Mouse (Mus musculus) midbrain, embryonic 11.5 days (tissue): ENCODE measurements around the gene Bin2. TPM values are rescaled to one million over a fixed set of nuclear protein-coding genes. Genes with fewer than 3 reads are reported as not detected.

Experiments used
- ATAC-seq: fragments of 200-750 bp; cut with Nextera tagmentation; 2 replicates; pipeline ENCODE4 v1.8.0; 2017; ENCODE audit warnings: moderate TSS enrichment, moderate library complexity; ENCODE audit not compliant: low FRiP score
- DNase-seq: peaks from one replicate; pipeline ENCODE4 v3.0.0; 2015; ENCODE audit warnings: low spot score; ENCODE audit errors: missing footprints
- H3K27ac ChIP-seq: fragments of 300-500 bp; sonication (generic); 2 replicates; pipeline ENCODE4 v1.5.1; 2014; ENCODE audit warnings: low read depth, low read length
- H3K27me3 ChIP-seq: fragments of 300-500 bp; sonication (generic); 2 replicates; pipeline ENCODE4 v1.6.1; 2014; ENCODE audit warnings: mild to moderate bottlenecking, low read length, moderate library complexity, mixed read lengths; ENCODE audit not compliant: control insufficient read depth, insufficient read depth
- H3K36me3 ChIP-seq: fragments of 300-500 bp; sonication (generic); 2 replicates; pipeline ENCODE4 v1.6.1; 2014; ENCODE audit warnings: mild to moderate bottlenecking, low read length, moderate library complexity, mixed read lengths; ENCODE audit not compliant: control insufficient read depth, insufficient read depth
- H3K4me1 ChIP-seq: fragments of 300-500 bp; sonication (generic); 2 replicates; pipeline ENCODE4 v1.6.1; 2014; ENCODE audit warnings: low read length; ENCODE audit not compliant: control insufficient read depth, insufficient read depth
- H3K4me2 ChIP-seq: fragments of 300-500 bp; sonication (generic); 2 replicates; pipeline ENCODE4 v1.6.1; 2014; ENCODE audit warnings: mild to moderate bottlenecking, moderate library complexity
- H3K4me3 ChIP-seq: fragments of 300-500 bp; sonication (generic); 2 replicates; pipeline ENCODE4 v1.5.1; 2014; ENCODE audit warnings: low read depth, low read length
- H3K9ac ChIP-seq: fragments of 300-500 bp; sonication (generic); 2 replicates; pipeline ENCODE4 v1.6.1; 2014; ENCODE audit warnings: low read length
- H3K9me3 ChIP-seq: fragments of 300-500 bp; sonication (generic); 2 replicates; pipeline ENCODE4 v1.6.1; 2016; ENCODE audit warnings: low read length; ENCODE audit not compliant: control insufficient read depth
- WGBS: fragments of 180-500 bp; shearing (Covaris S2); extraction: QIAGEN DNeasy Blood & Tissue Kit; methylation state at CpG from one replicate; pipeline ENCODE4 v1.1.7; 2014; 5-methylcytosine and 5-hydroxymethylcytosine counted together
- polyA plus RNA-seq: library from polyadenylated mRNA; unstranded; fragments of >200 nt; fragmentation: Nextera tagmentation; extraction: Ambion mirVana; gene quantifications from 2 replicates; pipeline ENCODE4 v1.2.1, GENCODE M21; 2014

The Bin2 gene
- polyA plus RNA-seq, 1 experiment from 2014 or later, result 3.4 TPM

DNA sequence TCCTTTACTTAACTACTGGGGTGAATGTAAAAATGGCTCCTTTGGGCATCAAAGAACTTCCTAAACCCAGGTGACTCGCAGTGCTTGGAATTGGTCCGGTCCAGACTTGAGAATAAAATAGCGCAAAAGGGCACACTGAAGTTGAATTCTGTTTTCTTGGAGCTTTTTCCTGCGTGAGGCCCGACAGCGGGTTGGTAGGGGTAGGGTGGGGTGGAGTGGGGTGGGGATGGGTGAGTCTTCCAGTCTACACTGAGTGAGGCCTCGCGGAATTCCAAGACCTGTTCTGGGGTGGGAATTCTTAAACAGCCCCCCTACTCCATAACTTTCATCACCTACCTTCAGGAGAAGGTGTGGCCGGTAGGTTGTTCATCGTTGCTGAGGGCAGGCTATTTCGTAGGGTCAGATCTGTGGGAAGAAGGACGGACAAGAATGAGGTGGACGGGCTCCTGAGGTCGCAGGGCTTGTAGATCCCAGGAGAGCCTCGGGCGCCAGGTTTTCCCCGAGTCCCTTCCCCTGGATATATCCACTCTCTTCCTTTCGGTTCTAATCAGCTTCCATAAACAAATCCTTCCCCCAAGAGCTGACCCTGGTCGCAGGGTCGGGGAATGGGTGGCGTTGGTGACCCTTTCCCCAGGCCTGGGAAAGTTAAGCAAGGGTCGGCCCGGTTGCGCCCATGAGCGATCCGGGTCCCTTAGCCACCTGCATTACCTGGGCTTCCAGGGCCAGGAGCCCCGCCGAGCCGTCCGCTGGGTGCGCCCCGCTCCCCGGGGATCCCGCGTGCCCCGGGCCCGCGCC, 33.3 kb downstream of the Bin2 start:
- Histone ChIP-seq H3K36me3 (no peaks in the 10 kb centered on the region), H3K27me3 (peaks cover 48% of the 10 kb centered on the region), H3K9ac (peak overlapping the region; percentile 31; the same call in 1 of the 2 replicates), H3K4me2 (peak overlapping the region; percentile 65), H3K4me1 (peaks cover 8% of the 10 kb centered on the region), H3K9me3 (no peaks in the 10 kb centered on the region), H3K4me3 (peak overlapping the region; percentile 43), H3K27ac (no peak overlapping the region)
- ATAC-seq (no peak), DNase-seq (peak; percentile 92)
- WGBS, result 3% methylated on average over 38 of the region's 38 CpGs

DNA sequence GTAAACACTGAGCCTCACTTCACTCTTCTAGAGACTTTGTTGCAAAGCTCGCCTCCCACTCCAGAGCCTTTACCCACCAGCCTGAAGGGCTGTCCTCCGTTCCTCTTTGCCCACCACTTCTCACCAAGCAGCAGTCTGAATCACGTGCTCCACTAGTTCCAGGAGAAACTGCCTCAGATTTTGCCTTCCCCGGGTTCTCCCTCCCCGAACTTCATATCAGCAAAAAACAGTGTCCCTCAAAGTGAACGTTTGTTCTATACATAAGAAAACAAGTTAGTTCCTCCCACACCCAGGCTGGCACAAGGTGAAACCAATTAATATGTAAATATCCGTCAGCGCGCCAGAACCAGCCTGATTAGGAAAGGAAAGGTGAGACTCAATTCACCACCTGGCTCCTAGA, 34.1 kb downstream of the Bin2 start:
- peaks cover 8% of the 10 kb centered on the region for H3K4me1 ChIP-seq
- WGBS, result 8% methylated on average over 9 of the region's 9 CpGs
- H3K4me3 ChIP-seq, result no peak overlapping the region
- H3K27me3 ChIP-seq, result peaks cover 48% of the 10 kb centered on the region
- no peaks in the 10 kb centered on the region for H3K9me3 ChIP-seq
- DNase-seq, result no peak
- ATAC-seq, result no peak
- no peaks in the 10 kb centered on the region for H3K36me3 ChIP-seq
- no peak overlapping the region for H3K4me2 ChIP-seq
- H3K9ac ChIP-seq, result no peak overlapping the region
- H3K27ac ChIP-seq, result no peak overlapping the region

DNA sequence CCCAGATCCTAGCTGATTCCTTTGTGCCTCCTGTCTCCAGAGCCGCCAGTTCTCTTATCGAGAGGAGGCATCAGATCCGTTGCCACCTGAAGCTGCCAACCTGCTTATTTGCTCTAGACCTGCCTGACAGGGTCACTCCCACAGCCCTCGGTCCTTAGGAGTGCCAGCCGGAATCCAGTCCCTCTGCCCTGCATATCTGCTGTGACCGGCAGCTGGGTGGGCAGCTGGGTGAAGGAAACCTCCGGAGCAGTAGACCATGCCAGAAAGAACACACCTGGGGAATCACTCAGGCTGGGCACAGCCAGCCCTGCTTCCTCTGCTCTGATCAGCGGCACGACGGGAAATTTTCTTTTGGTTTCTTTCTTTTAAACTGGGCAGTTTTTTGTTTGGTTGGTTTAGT, 36.0 kb downstream of the Bin2 start:
- Histone ChIP-seq H3K4me1 (peaks cover 8% of the 10 kb centered on the region), H3K27ac (no peak overlapping the region), H3K27me3 (peaks cover 42% of the 10 kb centered on the region), H3K4me2 (no peak overlapping the region), H3K36me3 (no peaks in the 10 kb centered on the region), H3K4me3 (no peak overlapping the region), H3K9me3 (no peaks in the 10 kb centered on the region), H3K9ac (no peak overlapping the region)
- DNase-seq, result no peak
- 85% methylated on average over 10 of the region's 10 CpGs for WGBS
- no peak for ATAC-seq

DNA sequence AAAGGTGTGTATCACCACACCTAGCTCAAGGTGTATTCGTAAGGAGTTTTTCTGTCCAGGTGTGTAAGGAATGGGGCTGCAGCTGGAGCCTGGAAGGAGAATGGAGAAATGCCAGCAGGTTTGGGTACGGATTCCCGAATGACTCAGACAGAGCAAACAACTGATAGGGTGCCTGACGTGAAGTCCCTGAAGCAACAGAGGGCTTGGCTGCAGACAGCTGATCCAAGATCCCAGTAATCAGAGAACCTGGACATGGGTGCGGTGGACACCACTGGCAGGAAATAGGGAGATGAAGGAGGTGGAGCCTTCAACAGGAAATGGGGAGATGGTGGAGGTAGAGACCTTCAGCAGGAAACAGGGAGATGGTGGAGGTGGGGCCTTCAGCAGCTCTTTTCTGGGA, 37.0 kb downstream of the Bin2 start:
- no peaks in the 10 kb centered on the region for H3K9me3 ChIP-seq
- no peaks in the 10 kb centered on the region for H3K36me3 ChIP-seq
- ATAC-seq, result no peak
- H3K27me3 ChIP-seq, result peaks cover 32% of the 10 kb centered on the region
- no peak overlapping the region for H3K9ac ChIP-seq
- no peak overlapping the region for H3K4me3 ChIP-seq
- WGBS, result 94% methylated on average over 5 of the region's 5 CpGs
- H3K4me2 ChIP-seq, result no peak overlapping the region
- no peak overlapping the region for H3K27ac ChIP-seq
- H3K4me1 ChIP-seq, result peaks cover 8% of the 10 kb centered on the region
- no peak for DNase-seq

DNA sequence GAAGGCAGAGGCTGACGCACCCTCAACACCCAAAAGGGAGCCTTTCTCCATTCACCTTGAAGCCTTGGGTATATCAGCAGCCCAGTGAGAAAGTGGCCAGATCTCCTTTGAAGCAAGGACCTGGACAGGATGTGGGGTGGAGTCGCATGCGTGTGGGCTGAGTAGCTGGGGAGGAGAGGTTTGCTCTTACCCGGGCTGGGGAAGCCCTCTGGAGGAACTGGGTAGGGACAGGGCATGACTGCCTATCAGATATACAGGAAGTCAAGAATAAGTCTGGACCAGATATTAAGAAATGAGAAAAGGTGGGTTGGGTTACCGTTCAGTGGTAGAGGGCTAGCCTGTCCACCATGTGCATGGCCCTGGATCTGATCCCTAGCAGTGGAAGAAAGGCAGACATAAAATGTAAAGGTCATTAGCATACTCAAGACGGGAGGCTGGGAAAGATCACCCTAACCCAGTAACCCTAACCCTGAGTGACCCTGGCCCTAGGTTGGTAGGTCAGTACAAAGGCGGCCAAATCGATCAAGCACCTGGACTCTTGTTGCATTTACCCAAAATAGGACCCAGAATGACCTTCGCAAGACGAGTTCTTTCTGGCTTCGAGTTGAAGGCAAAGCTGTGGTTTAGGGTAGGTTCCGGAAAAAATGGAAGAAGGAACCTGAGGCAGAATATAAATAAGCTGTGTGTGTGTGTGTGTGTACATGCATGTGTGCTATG, 37.7 kb downstream of the Bin2 start:
- no peak for ATAC-seq
- peaks cover 25% of the 10 kb centered on the region for H3K27me3 ChIP-seq
- H3K9me3 ChIP-seq, result no peaks in the 10 kb centered on the region
- 89% methylated on average over 12 of the region's 12 CpGs for WGBS
- no peaks in the 10 kb centered on the region for H3K36me3 ChIP-seq
- H3K9ac ChIP-seq, result no peak overlapping the region
- no peak overlapping the region for H3K4me3 ChIP-seq
- no peak overlapping the region for H3K4me2 ChIP-seq
- H3K27ac ChIP-seq, result no peak overlapping the region
- no peak for DNase-seq
- peaks cover 5% of the 10 kb centered on the region for H3K4me1 ChIP-seq

DNA sequence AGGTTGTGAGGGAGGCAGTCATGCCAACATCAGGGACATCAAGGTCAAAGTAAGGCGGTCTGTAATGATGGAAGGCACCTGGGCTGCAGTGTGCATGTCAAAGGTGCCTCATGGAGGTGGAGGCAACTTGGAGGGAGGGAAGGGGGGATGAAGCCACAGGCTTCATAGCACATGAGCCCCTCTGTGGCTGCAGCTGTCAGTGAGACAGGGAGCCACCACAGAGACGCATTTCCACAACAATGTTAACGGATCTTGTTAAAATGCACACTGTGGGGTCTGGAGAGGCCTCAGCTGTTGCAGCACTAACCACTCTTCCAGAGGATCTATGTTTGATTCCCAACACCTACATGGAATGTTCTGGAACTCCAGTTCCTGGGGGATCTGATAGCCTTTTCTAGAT, 39.2 kb downstream of the Bin2 start:
- Histone ChIP-seq H3K27ac (no peak overlapping the region), H3K9me3 (no peaks in the 10 kb centered on the region), H3K27me3 (peaks cover 10% of the 10 kb centered on the region), H3K4me1 (no peaks in the 10 kb centered on the region), H3K36me3 (no peaks in the 10 kb centered on the region), H3K9ac (no peak overlapping the region), H3K4me3 (no peak overlapping the region), H3K4me2 (no peak overlapping the region)
- DNase-seq (no peak), ATAC-seq (no peak)
- WGBS, result 61% methylated on average over 3 of the region's 3 CpGs

DNA sequence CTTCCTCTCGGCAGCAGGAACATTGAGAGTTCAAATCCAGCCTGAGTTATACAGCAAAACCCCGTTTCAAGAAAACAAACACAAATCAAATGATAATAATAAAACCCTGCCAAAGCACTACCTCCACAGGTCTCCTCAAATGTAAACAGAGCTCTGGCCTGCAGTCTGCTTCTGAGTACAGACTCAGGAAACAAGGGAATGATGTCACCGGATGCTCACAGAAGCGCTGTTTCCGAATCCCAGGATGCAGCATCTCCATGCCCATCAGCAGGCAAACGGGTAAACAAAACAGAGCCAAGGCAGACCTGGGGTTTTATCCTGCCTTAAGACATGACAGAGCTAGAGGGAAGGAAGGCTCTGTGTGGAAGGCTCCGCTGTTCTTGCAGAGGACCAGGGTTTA, 40.6 kb downstream of the Bin2 start:
- H3K9me3 ChIP-seq, result no peaks in the 10 kb centered on the region
- WGBS, result 47% methylated on average over 7 of the region's 7 CpGs
- H3K4me1 ChIP-seq, result no peaks in the 10 kb centered on the region
- no peak overlapping the region for H3K4me3 ChIP-seq
- no peak overlapping the region for H3K9ac ChIP-seq
- no peaks in the 10 kb centered on the region for H3K36me3 ChIP-seq
- H3K27me3 ChIP-seq, result no peaks in the 10 kb centered on the region
- no peak overlapping the region for H3K4me2 ChIP-seq
- ATAC-seq (no peak), DNase-seq (no peak)
- no peak overlapping the region for H3K27ac ChIP-seq

DNA sequence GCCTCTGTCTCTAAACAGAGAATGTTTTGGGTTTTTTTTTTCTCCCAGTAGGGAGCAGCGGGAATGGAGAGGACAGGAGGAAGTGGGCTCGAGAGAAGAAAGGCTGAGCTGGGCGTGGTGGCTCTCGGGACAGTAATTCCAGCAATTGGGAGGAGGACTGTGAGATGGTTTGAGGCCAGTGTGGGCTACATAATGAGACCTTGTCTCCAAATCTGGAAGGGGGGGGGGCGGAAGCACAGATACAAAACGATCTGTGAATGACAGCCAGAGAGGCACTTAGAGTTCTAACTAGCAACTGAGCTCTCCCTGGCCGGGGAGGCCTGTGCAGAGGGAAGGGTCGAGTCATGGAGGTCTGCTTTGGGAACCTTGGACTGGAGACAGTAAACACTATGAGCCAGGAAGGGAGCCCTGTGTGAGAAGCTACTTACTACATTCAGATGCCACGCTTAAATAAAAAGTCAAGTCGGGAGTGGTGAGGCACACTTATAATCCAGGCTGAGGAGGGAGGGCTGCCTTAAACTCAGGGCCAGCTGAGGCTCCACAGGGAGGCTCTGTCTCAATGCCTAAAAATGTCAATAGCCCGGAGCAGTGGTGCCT, 41.5 kb downstream of the Bin2 start:
- Histone ChIP-seq H3K36me3 (no peaks in the 10 kb centered on the region), H3K27me3 (no peaks in the 10 kb centered on the region), H3K9me3 (no peaks in the 10 kb centered on the region), H3K4me1 (no peaks in the 10 kb centered on the region), H3K4me2 (no peak overlapping the region), H3K4me3 (no peak overlapping the region), H3K27ac (no peak overlapping the region), H3K9ac (no peak overlapping the region)
- no peak for DNase-seq
- 3% methylated on average over 11 of the region's 11 CpGs for WGBS
- no peak; the same call in 1 of the 2 replicates for ATAC-seq

DNA sequence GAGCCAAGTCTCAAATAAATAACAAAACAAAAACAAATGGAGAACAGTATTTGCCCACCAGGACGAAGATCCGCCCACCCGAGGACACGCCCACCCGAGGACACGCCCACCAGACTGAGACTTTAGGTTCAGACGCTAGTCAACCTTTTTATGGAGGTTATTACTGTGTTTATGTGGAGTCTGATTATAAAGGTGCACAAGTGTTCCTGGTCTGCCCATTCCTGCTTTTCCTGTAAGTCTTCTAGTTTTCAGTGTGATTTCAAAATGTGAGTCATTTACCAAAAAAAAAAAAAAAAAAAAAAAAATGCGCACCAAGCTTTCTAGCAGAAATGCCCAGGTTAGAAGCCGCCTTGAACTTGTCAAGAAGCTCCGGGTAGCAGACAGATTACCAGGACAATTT, 42.1 kb downstream of the Bin2 start:
- Histone ChIP-seq H3K9ac (no peak overlapping the region), H3K4me1 (no peaks in the 10 kb centered on the region), H3K9me3 (no peaks in the 10 kb centered on the region), H3K4me2 (no peak overlapping the region), H3K27ac (no peak overlapping the region), H3K27me3 (no peaks in the 10 kb centered on the region), H3K4me3 (no peak overlapping the region), H3K36me3 (no peaks in the 10 kb centered on the region)
- no peak for DNase-seq
- ATAC-seq, result no peak
- WGBS, result 18% methylated on average over 10 of the region's 10 CpGs
